Mouse (Mus musculus) liver, embryonic 15.5 days (tissue): ENCODE measurements around the gene Prdm1. TPM values are rescaled to one million over a fixed set of nuclear protein-coding genes. Genes with fewer than 3 reads are reported as not detected.

ENCODE experiments used
- ATAC-seq: fragments of 200-750 bp; cut with Nextera tagmentation; 2 replicates; pipeline ENCODE4 v1.8.0; 2017; ENCODE audit warnings: moderate number of reproducible peaks, mild to moderate bottlenecking, moderate library complexity; ENCODE audit not compliant: insufficient read depth
- H3K27ac ChIP-seq: fragments of 300-500 bp; sonication (generic); replicated peaks from 2 replicates; pipeline ENCODE4 v1.5.1; 2015; ENCODE audit warnings: mild to moderate bottlenecking, inconsistent platforms
- H3K27me3 ChIP-seq: fragments of 300-500 bp; sonication (generic); 2 replicates; pipeline ENCODE4 v1.6.1; 2015; ENCODE audit warnings: mild to moderate bottlenecking, inconsistent platforms
- H3K36me3 ChIP-seq: fragments of 300-500 bp; sonication (generic); replicated peaks from 2 replicates; pipeline ENCODE4 v1.6.1; 2015; ENCODE audit warnings: moderate library complexity, mild to moderate bottlenecking, inconsistent platforms
- H3K4me1 ChIP-seq: fragments of 300-500 bp; sonication (generic); replicated peaks from 2 replicates; pipeline ENCODE4 v1.6.1; 2015; ENCODE audit warnings: inconsistent platforms
- H3K4me2 ChIP-seq: fragments of 300-500 bp; sonication (generic); 2 replicates; pipeline ENCODE4 v1.6.1; 2015; ENCODE audit warnings: moderate library complexity, mild to moderate bottlenecking, inconsistent platforms
- H3K4me3 ChIP-seq: fragments of 300-500 bp; sonication (generic); replicated peaks from 2 replicates; pipeline ENCODE4 v1.5.1; 2015; ENCODE audit warnings: mild to moderate bottlenecking, inconsistent platforms
- H3K9ac ChIP-seq: fragments of 300-500 bp; sonication (generic); 2 replicates; pipeline ENCODE4 v1.6.1; 2015; ENCODE audit warnings: moderate library complexity, mild to moderate bottlenecking, inconsistent platforms
- H3K9me3 ChIP-seq: fragments of 300-500 bp; sonication (generic); replicated peaks from 2 replicates; pipeline ENCODE4 v1.6.1; 2016; ENCODE audit warnings: inconsistent platforms
- WGBS: fragments of 180-500 bp; shearing (Covaris S2); methylation state at CpG from one replicate; pipeline ENCODE4 v1.1.7; 2015; ENCODE audit warnings: mixed read lengths; ENCODE audit not compliant: insufficient replicate concordance; 5-methylcytosine and 5-hydroxymethylcytosine counted together
- polyA plus RNA-seq: library from polyadenylated mRNA; unstranded; fragments of >200 nt; fragmentation: Nextera tagmentation; extraction: Ambion mirVana; gene quantifications from 2 replicates; pipeline ENCODE4 v1.2.1, GENCODE M21; 2015

Prdm1 gene
- polyA plus RNA-seq, 1 experiment from 2014 or later: 0.15 TPM

- H3K27ac ChIP-seq: no peak overlapping the region
- no peak overlapping the region for H3K9ac ChIP-seq
- ATAC-seq: no peak
- H3K4me3 ChIP-seq: no peak overlapping the region
- H3K36me3 ChIP-seq: no peaks in the 10 kb centered on the region
- 27% methylated on average over 6 of the region's 6 CpGs for WGBS
- no peaks in the 10 kb centered on the region for H3K27me3 ChIP-seq
- no peaks in the 10 kb centered on the region for H3K4me1 ChIP-seq
- H3K4me2 ChIP-seq: no peak overlapping the region
- H3K9me3 ChIP-seq: no peaks in the 10 kb centered on the region
These were observed 93.6 kb downstream of the Prdm1 start for GRCm38 (mm10) chr10:44434702-44435181.

GRCm38 (mm10) chr10:44432235-44432634 lies 96.1 kb downstream of the Prdm1 start:
- Histone ChIP-seq H3K4me2 (no peak overlapping the region), H3K27ac (no peak overlapping the region), H3K9me3 (no peaks in the 10 kb centered on the region), H3K4me1 (no peaks in the 10 kb centered on the region), H3K4me3 (no peak overlapping the region), H3K27me3 (no peaks in the 10 kb centered on the region), H3K9ac (no peak overlapping the region), H3K36me3 (no peaks in the 10 kb centered on the region)
- 62% methylated on average over 11 of the region's 11 CpGs for WGBS
- ATAC-seq: no peak

GRCm38 (mm10) chr10:44431689-44432088 lies 96.6 kb downstream of the Prdm1 start:
- ATAC-seq: no peak

GRCm38 (mm10) chr10:44429177-44429888 lies 99.0 kb downstream of the Prdm1 start:
- Histone ChIP-seq H3K27ac (no peak overlapping the region), H3K9me3 (no peaks in the 10 kb centered on the region), H3K4me2 (no peak overlapping the region), H3K4me1 (no peaks in the 10 kb centered on the region), H3K36me3 (no peaks in the 10 kb centered on the region), H3K9ac (no peak overlapping the region), H3K27me3 (no peaks in the 10 kb centered on the region), H3K4me3 (no peak overlapping the region)
- 65% methylated on average over 14 of the region's 14 CpGs for WGBS
- no peak for ATAC-seq

More at GRCm38 (mm10) chr10:44431689-44432088, 96.6 kb downstream of the Prdm1 start:
- H3K9me3 ChIP-seq: no peaks in the 10 kb centered on the region
- 60% methylated on average over 4 of the region's 4 CpGs for WGBS
- H3K4me2 ChIP-seq: no peak overlapping the region
- H3K9ac ChIP-seq: no peak overlapping the region
- H3K4me3 ChIP-seq: no peak overlapping the region
- no peaks in the 10 kb centered on the region for H3K4me1 ChIP-seq
- H3K36me3 ChIP-seq: no peaks in the 10 kb centered on the region
- no peak overlapping the region for H3K27ac ChIP-seq
- no peaks in the 10 kb centered on the region for H3K27me3 ChIP-seq

- Histone ChIP-seq H3K27me3 (no peaks in the 10 kb centered on the region), H3K4me1 (no peaks in the 10 kb centered on the region), H3K4me2 (no peak overlapping the region), H3K4me3 (no peak overlapping the region), H3K27ac (no peak overlapping the region), H3K36me3 (no peaks in the 10 kb centered on the region), H3K9ac (no peak overlapping the region), H3K9me3 (no peaks in the 10 kb centered on the region)
- WGBS: 66% methylated on average over 12 of the region's 12 CpGs
- ATAC-seq: no peak
These were observed 100.4 kb downstream of the Prdm1 start for GRCm38 (mm10) chr10:44427891-44428361.

GRCm38 (mm10) chr10:44427426-44427825 lies 100.9 kb downstream of the Prdm1 start:
- no peak for ATAC-seq
- no peak overlapping the region for H3K27ac ChIP-seq
- 79% methylated on average over 11 of the region's 11 CpGs for WGBS
- H3K9ac ChIP-seq: no peak overlapping the region
- H3K27me3 ChIP-seq: no peaks in the 10 kb centered on the region
- no peaks in the 10 kb centered on the region for H3K36me3 ChIP-seq
- no peak overlapping the region for H3K4me2 ChIP-seq
- no peak overlapping the region for H3K4me3 ChIP-seq
- H3K9me3 ChIP-seq: no peaks in the 10 kb centered on the region
- H3K4me1 ChIP-seq: no peaks in the 10 kb centered on the region

GRCm38 (mm10) chr10:44425013-44425412 lies 103.3 kb downstream of the Prdm1 start:
- no peak for ATAC-seq
- 51% methylated on average over 6 of the region's 6 CpGs for WGBS
- H3K27ac ChIP-seq: no peak overlapping the region
- no peaks in the 10 kb centered on the region for H3K4me1 ChIP-seq
- H3K4me3 ChIP-seq: no peak overlapping the region
- no peaks in the 10 kb centered on the region for H3K36me3 ChIP-seq
- H3K27me3 ChIP-seq: no peaks in the 10 kb centered on the region
- no peaks in the 10 kb centered on the region for H3K9me3 ChIP-seq
- H3K9ac ChIP-seq: no peak overlapping the region
- no peak overlapping the region for H3K4me2 ChIP-seq

- no peak overlapping the region for H3K9ac ChIP-seq
- 13% methylated on average over 1 of the region's 1 CpGs for WGBS
- ATAC-seq: no peak
- H3K4me3 ChIP-seq: no peak overlapping the region
- no peaks in the 10 kb centered on the region for H3K36me3 ChIP-seq
- no peak overlapping the region for H3K4me2 ChIP-seq
- no peaks in the 10 kb centered on the region for H3K9me3 ChIP-seq
- no peaks in the 10 kb centered on the region for H3K27me3 ChIP-seq
- no peaks in the 10 kb centered on the region for H3K4me1 ChIP-seq
- H3K27ac ChIP-seq: no peak overlapping the region
These were observed 106.4 kb downstream of the Prdm1 start for GRCm38 (mm10) chr10:44421896-44422295.

- no peak overlapping the region for H3K27ac ChIP-seq
- no peaks in the 10 kb centered on the region for H3K9me3 ChIP-seq
- H3K27me3 ChIP-seq: no peaks in the 10 kb centered on the region
- H3K4me1 ChIP-seq: no peaks in the 10 kb centered on the region
- H3K4me2 ChIP-seq: no peak overlapping the region
- no peak overlapping the region for H3K4me3 ChIP-seq
- no peak overlapping the region for H3K9ac ChIP-seq
- WGBS: 54% methylated on average over 3 of the region's 3 CpGs
- no peak for ATAC-seq
- H3K36me3 ChIP-seq: no peaks in the 10 kb centered on the region
These were observed 108.1 kb downstream of the Prdm1 start for GRCm38 (mm10) chr10:44420211-44420610.

- H3K9ac ChIP-seq: no peak overlapping the region
- no peaks in the 10 kb centered on the region for H3K4me1 ChIP-seq
- ATAC-seq: no peak
- no peak overlapping the region for H3K4me2 ChIP-seq
- no peak overlapping the region for H3K27ac ChIP-seq
- no peak overlapping the region for H3K4me3 ChIP-seq
- 42% methylated on average over 2 of the region's 2 CpGs for WGBS
- H3K27me3 ChIP-seq: no peaks in the 10 kb centered on the region
- H3K36me3 ChIP-seq: no peaks in the 10 kb centered on the region
- H3K9me3 ChIP-seq: no peaks in the 10 kb centered on the region
These were observed 109.4 kb downstream of the Prdm1 start for GRCm38 (mm10) chr10:44418901-44419300.

GRCm38 (mm10) chr10:44415576-44415975 lies 112.7 kb downstream of the Prdm1 start:
- Histone ChIP-seq H3K27me3 (no peaks in the 10 kb centered on the region), H3K9ac (no peak overlapping the region), H3K36me3 (no peaks in the 10 kb centered on the region), H3K4me1 (no peaks in the 10 kb centered on the region), H3K4me3 (no peak overlapping the region), H3K9me3 (no peaks in the 10 kb centered on the region), H3K27ac (no peak overlapping the region), H3K4me2 (no peak overlapping the region)
- ATAC-seq: no peak
- WGBS: 53% methylated on average over 3 of the region's 3 CpGs

- Histone ChIP-seq H3K4me2 (no peak overlapping the region), H3K4me1 (no peaks in the 10 kb centered on the region), H3K27ac (no peak overlapping the region), H3K9me3 (no peaks in the 10 kb centered on the region), H3K36me3 (no peaks in the 10 kb centered on the region), H3K4me3 (no peak overlapping the region), H3K9ac (no peak overlapping the region), H3K27me3 (no peaks in the 10 kb centered on the region)
- WGBS: 48% methylated on average over 11 of the region's 11 CpGs
- no peak for ATAC-seq
These were observed 118.3 kb downstream of the Prdm1 start for GRCm38 (mm10) chr10:44409958-44410357.
